Mouse (Mus musculus) midbrain, embryonic 15.5 days (tissue): Measurements from ENCODE around the gene Ces1f. TPM values are rescaled to one million over a fixed set of nuclear protein-coding genes. Genes with fewer than 3 reads are reported as not detected.
"Not testable (repeated sequence)": the region's sequence is repeated elsewhere in the genome, so short reads cannot be mapped to it uniquely, and the experiment has no call there.

ENCODE experiments used
- ATAC-seq: fragments of 200-750 bp; cut with Nextera tagmentation; replicated peaks from 2 replicates; pipeline ENCODE4 v1.8.0; 2017; ENCODE audit warnings: moderate TSS enrichment
- H3K27ac ChIP-seq: fragments of 300-500 bp; sonication (generic); 2 replicates; pipeline ENCODE4 v1.5.1; 2015; ENCODE audit warnings: mild to moderate bottlenecking, inconsistent platforms
- H3K27me3 ChIP-seq: fragments of 300-500 bp; sonication (generic); replicated peaks from 2 replicates; pipeline ENCODE4 v1.6.1; 2015; ENCODE audit warnings: inconsistent platforms
- H3K36me3 ChIP-seq: fragments of 300-500 bp; sonication (generic); replicated peaks from 2 replicates; pipeline ENCODE4 v1.6.1; 2015; ENCODE audit warnings: inconsistent platforms
- H3K4me1 ChIP-seq: fragments of 300-500 bp; sonication (generic); 2 replicates; pipeline ENCODE4 v1.6.1; 2015; ENCODE audit warnings: inconsistent platforms
- H3K4me2 ChIP-seq: fragments of 300-500 bp; sonication (generic); 2 replicates; pipeline ENCODE4 v1.6.1; 2015; ENCODE audit warnings: inconsistent platforms, mild to moderate bottlenecking, moderate library complexity
- H3K4me3 ChIP-seq: fragments of 300-500 bp; sonication (generic); 2 replicates; pipeline ENCODE4 v1.5.1; 2015; ENCODE audit warnings: mild to moderate bottlenecking, inconsistent platforms
- H3K9ac ChIP-seq: fragments of 300-500 bp; sonication (generic); 2 replicates; pipeline ENCODE4 v1.6.1; 2015; ENCODE audit warnings: mild to moderate bottlenecking, inconsistent platforms
- H3K9me3 ChIP-seq: fragments of 300-500 bp; sonication (generic); 2 replicates; pipeline ENCODE4 v1.6.1; 2016; ENCODE audit warnings: inconsistent platforms
- WGBS: fragments of 180-500 bp; shearing (Covaris S2); methylation state at CpG from one replicate; pipeline ENCODE4 v1.1.7; 2015; ENCODE audit warnings: mixed read lengths; 5-methylcytosine and 5-hydroxymethylcytosine counted together
- polyA plus RNA-seq: library from polyadenylated mRNA; unstranded; fragments of >200 nt; fragmentation: Nextera tagmentation; extraction: Ambion mirVana; gene quantifications from 2 replicates; pipeline ENCODE4 v1.2.1, GENCODE M21; 2015

Gene Ces1f
- polyA plus RNA-seq, 1 experiment from 2014 or later, result not detected

DNA sequence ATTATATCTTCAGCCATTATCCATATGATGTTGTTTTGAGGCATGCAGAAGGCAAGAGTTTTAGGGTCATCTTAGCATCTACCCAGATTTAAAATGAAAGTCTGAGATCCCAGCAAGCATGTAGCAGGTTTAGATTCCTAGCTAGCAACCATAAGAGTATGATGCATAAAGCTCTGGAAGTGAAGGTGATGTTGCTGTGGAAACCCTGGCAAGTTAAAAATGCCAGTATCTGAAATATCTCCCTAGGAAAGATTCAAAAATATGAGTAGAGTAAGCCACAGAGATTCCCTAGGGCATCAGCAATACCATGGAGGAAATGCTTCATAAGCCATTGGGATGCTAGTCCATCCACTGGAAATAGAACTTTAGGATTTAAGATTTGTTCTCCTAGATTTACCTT is 39.7 kb downstream of the Ces1f start:
- H3K4me3 ChIP-seq, result no peak overlapping the region
- ATAC-seq, result no peak
- H3K9me3 ChIP-seq, result no peaks in the 10 kb centered on the region

DNA sequence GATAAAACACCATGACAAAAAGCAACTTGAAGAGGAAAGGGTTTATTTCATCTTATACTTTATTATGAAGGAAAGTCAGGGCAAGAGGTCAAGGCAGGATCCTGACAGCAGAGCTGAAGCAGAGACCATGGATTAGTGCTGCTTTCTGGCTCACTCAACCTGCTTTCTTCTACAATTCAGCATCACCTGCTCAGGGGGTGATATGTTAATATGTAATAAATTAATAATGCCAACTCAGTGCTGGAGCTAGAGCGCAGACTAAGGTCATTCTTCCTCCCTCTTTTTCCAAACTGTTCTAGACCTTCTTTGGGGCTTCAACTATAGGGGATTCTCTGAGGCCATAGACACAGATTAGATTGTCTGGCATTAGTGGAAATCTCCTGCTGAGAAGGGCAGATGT is 43.9 kb downstream of the Ces1f start:
- WGBS, result 79% methylated on average over 1 of the region's 1 CpGs
- Histone ChIP-seq H3K4me3 (no peak overlapping the region), H3K9me3 (no peaks in the 10 kb centered on the region), H3K9ac (no peak overlapping the region), H3K27ac (no peak overlapping the region), H3K36me3 (no peaks in the 10 kb centered on the region), H3K27me3 (no peaks in the 10 kb centered on the region), H3K4me2 (no peak overlapping the region), H3K4me1 (no peaks in the 10 kb centered on the region)
- ATAC-seq, result no peak

More for the DNA sequence above, 39.7 kb downstream of the Ces1f start:
- Histone ChIP-seq H3K36me3 (no peaks in the 10 kb centered on the region), H3K4me2 (no peak overlapping the region), H3K4me1 (no peaks in the 10 kb centered on the region), H3K27me3 (no peaks in the 10 kb centered on the region), H3K27ac (no peak overlapping the region), H3K9ac (no peak overlapping the region)

DNA sequence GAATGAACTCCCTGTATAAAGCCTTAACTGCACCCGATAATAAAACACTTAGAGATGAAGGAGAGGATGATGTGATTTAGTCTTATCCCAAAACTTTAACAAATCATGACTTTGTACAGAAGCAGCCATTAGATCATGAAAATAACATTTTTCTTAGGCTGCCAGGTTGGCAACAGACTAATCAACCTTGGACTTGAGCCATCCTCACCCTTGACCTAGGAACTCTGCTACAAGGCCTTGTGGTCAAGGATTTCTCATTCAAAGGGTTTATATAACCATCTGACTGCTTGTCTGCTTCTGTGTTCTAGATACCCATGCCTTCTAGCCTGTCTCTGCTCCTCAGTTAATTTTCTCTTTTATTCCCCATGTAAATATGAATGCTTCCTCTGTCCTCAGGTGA is 44.8 kb downstream of the Ces1f start:
- no peak overlapping the region for H3K27ac ChIP-seq
- no peaks in the 10 kb centered on the region for H3K27me3 ChIP-seq
- no peaks in the 10 kb centered on the region for H3K9me3 ChIP-seq
- no peak overlapping the region for H3K4me2 ChIP-seq
- ATAC-seq, result no peak
- no peak overlapping the region for H3K9ac ChIP-seq
- WGBS, result 98% methylated on average over 1 of the region's 1 CpGs
- no peaks in the 10 kb centered on the region for H3K4me1 ChIP-seq
- no peak overlapping the region for H3K4me3 ChIP-seq
- H3K36me3 ChIP-seq, result no peaks in the 10 kb centered on the region

DNA sequence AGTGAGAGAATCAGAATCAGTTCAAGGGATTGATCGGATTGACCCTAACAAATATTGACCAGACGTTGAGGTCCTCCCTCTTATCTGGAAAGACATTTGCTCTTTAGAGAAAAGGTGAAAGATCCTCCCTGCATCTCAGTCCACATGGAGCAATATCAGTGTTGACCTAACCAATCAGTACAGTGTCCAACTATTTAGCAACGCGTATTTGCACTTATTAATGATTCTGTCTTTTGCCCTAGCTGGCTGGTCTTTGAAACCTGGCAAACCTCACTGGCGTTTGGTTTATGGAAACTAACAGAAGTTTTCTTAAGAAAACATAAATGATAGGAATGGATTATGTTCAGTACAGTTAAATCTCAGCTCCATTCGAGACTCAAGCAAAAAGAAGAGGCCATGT is 45.5 kb downstream of the Ces1f start:
- H3K9me3 ChIP-seq, result no peaks in the 10 kb centered on the region
- H3K4me3 ChIP-seq, result no peak overlapping the region
- ATAC-seq, result no peak
- H3K4me1 ChIP-seq, result no peaks in the 10 kb centered on the region
- 89% methylated on average over 6 of the region's 6 CpGs for WGBS
- no peaks in the 10 kb centered on the region for H3K36me3 ChIP-seq
- H3K27ac ChIP-seq, result no peak overlapping the region
- H3K27me3 ChIP-seq, result no peaks in the 10 kb centered on the region
- H3K4me2 ChIP-seq, result no peak overlapping the region
- no peak overlapping the region for H3K9ac ChIP-seq

DNA sequence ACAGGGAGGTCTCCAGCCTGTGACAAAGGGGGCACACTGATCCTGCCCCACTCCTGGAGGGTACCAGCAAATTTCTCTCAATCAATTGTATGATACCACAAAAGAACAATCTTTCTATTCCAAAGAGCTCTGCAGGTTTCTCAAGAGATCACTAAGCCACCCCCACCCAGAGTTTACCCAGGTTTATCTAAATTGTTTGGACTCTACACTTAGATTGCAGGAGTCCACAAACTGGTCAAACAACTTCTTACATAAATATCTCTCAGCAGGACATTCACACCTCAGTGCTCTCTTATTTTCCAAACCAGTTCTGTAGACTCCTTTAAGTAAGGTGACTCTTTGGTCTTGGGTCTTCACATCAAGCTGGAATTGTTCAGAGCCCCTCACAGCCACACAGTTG is 50.1 kb downstream of the Ces1f start, which contains the start of gene Ces1e:
TSS of gene Ces1e (minus strand) at position 174 of the 400 bp plus-strand sequence.
- Histone ChIP-seq H3K27me3 (no peaks in the 10 kb centered on the region), H3K27ac (no peak within 1 kb of the TSS), H3K4me2 (no peak within 1 kb of the TSS), H3K4me3 (no peak within 1 kb of the TSS), H3K4me1 (no peaks in the 10 kb centered on the region), H3K9ac (no peak within 1 kb of the TSS), H3K36me3 (no peaks in the 10 kb centered on the region), H3K9me3 (no peaks in the 10 kb centered on the region)
- ATAC-seq, result no peak

DNA sequence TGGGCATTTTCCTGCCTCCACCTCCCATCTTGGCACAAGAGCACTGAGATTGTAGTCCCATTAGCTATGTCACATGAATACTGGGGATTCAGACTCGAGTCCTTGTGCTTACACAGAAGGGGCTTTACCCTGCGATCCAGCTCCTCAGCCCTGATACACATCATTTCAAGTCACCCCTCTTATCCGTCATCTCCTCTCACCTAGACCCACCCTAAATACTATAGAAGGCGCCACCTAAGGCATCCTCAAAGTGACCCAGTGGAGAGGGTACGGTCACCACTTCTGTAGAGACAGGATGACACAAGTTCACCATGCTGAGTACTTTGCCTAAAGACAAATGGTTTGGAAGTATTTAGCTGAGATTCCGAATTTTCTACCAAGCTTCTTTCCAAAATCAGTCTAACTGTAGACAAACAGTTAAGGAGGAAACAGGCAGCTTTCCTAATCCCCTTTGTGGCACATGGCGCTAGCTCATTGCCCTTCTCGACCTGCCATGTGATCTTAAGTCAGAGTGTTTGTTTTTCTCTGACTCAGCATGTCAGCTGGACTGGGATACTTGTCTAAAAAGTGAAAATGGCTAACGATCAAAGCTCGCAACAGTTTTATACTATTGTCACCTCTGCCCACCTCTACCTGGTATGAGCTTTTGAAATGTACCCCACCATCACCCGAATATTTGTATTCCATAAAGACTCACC is 50.7 kb downstream of the Ces1f start:
- Histone ChIP-seq H3K27me3 (no peaks in the 10 kb centered on the region), H3K36me3 (no peaks in the 10 kb centered on the region), H3K4me1 (no peaks in the 10 kb centered on the region), H3K4me3 (no peak overlapping the region), H3K9me3 (no peaks in the 10 kb centered on the region), H3K27ac (no peak overlapping the region), H3K9ac (no peak overlapping the region), H3K4me2 (no peak overlapping the region)
- 71% methylated on average over 11 of the region's 11 CpGs for WGBS
- no peak for ATAC-seq

DNA sequence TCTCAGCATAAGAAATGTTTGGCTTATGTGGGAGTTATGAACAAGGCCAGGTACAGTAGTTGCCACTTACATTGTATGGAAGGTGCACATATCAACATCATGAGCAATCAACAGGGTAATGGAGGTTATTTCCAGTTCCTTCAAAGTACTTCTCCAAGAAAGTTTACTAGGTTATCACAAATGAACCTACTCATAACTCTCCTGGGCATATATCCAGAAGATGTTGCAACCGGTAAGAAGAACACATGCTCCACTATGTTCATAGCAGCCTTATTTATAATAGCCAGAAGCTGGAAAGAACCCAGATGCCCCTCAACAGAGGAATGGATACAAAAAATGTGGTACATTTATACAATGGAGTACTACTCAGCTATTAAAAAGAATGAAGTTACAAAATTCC is 53.1 kb downstream of the Ces1f start:
- H3K27ac ChIP-seq, H3K27me3 ChIP-seq, H3K4me3 ChIP-seq, H3K9me3 ChIP-seq, H3K9ac ChIP-seq, H3K4me1 ChIP-seq, H3K4me2 ChIP-seq, H3K36me3 ChIP-seq, ATAC-seq: not testable (repeated sequence)
- WGBS, result 100% methylated on average over 1 of the region's 1 CpGs

DNA sequence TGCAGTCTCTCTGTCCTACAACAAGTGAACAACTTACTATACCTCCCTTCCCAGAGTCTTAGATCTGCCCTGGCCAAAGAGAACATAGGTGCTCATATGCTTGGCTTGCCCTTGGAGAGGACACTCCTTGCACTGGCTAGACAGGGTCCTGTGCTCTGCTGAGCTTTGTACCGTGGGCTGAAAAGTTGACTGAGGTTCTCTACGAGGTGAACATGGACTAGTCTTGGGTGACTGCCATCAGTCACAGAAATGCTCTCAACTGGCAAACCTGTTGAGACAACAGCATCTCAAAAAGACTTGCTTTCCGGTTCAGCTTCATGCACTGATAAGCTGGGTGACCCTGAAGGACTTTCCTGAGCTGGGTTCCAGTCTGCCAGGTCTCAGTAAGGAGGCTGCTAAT is 57.7 kb downstream of the Ces1f start:
- WGBS, result 83% methylated on average over 3 of the region's 3 CpGs
- Histone ChIP-seq H3K4me3 (no peak overlapping the region), H3K36me3 (no peaks in the 10 kb centered on the region), H3K27ac (no peak overlapping the region), H3K9me3 (no peaks in the 10 kb centered on the region), H3K4me1 (no peaks in the 10 kb centered on the region), H3K27me3 (no peaks in the 10 kb centered on the region), H3K9ac (no peak overlapping the region), H3K4me2 (no peak overlapping the region)
- ATAC-seq, result no peak

DNA sequence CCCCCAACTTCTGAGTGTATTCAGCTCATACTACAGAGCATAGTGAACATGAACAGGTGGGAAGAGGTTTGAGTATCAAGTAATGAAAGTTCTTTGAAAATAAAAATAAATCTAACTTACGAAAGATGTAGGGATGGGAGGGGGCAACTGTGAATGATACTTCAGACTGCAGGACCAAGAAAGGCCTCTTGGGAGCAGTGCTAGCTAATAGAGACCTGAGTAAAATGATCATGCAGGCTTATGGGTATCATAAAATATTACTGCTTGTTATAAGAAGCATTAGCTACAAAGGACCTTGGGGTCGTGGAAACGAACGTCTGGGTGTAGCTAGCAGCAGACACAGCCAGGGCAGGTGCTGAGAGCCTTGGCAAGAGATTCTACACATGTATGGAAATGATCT is 61.7 kb downstream of the Ces1f start:
- Histone ChIP-seq H3K9me3 (no peaks in the 10 kb centered on the region), H3K4me1 (no peaks in the 10 kb centered on the region), H3K9ac (no peak overlapping the region), H3K27ac (no peak overlapping the region), H3K4me3 (no peak overlapping the region), H3K27me3 (no peaks in the 10 kb centered on the region), H3K36me3 (no peaks in the 10 kb centered on the region), H3K4me2 (no peak overlapping the region)
- WGBS, result 75% methylated on average over 4 of the region's 4 CpGs
- no peak for ATAC-seq

DNA sequence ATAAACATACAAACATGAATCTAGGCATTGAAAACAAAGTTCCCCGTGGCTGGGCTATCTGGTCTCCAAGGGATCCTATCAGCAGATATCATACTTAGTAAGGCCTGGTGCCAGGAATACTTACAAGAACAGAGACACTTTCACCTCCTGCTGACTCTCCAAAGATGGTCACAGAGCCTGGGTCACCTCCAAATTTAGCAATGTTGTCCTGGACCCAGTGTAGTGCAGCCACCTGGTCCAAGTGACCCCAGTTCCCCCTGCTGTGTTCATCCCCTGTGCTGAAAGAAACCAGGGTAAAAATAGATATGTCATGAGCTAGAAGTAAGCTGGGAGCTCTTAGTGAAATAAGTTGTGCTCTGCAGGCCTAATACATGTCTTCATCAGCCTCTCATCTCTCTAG is 62.2 kb downstream of the Ces1f start:
- H3K9me3 ChIP-seq, result no peaks in the 10 kb centered on the region
- H3K4me1 ChIP-seq, result no peaks in the 10 kb centered on the region
- ATAC-seq, result no peak
- no peak overlapping the region for H3K4me3 ChIP-seq
- no peak overlapping the region for H3K4me2 ChIP-seq
- H3K9ac ChIP-seq, result no peak overlapping the region
- H3K36me3 ChIP-seq, result no peaks in the 10 kb centered on the region
- H3K27ac ChIP-seq, result no peak overlapping the region
- 88% methylated on average over 1 of the region's 1 CpGs for WGBS
- no peaks in the 10 kb centered on the region for H3K27me3 ChIP-seq

DNA sequence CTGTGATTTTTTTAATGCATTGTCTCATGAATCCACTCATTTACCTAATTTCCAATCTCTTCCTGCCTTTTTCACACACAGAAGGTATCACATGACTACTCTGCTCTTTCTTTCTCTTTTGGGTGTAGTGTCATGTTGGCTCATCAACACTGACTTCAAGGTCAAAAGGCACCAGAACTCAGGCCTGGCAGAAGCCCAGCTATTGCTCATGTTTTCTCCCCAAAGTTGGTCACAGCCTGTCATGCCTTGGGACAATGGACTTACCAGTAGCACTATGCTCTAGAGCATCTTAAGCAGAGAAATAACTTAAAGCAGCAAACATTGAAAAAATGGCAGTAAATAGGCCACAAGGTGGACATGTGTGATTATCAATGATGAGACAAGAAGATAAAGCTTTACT is 68.5 kb downstream of the Ces1f start:
- H3K4me2 ChIP-seq, result no peak overlapping the region
- no peaks in the 10 kb centered on the region for H3K4me1 ChIP-seq
- no peak overlapping the region for H3K4me3 ChIP-seq
- H3K9me3 ChIP-seq, result no peaks in the 10 kb centered on the region
- no peak overlapping the region for H3K9ac ChIP-seq
- ATAC-seq, result no peak
- H3K36me3 ChIP-seq, result no peaks in the 10 kb centered on the region
- H3K27ac ChIP-seq, result no peak overlapping the region
- H3K27me3 ChIP-seq, result no peaks in the 10 kb centered on the region
